Mouse (Mus musculus): ENCODE measurements around the gene Fam228a. TPM values are rescaled to one million over a fixed set of nuclear protein-coding genes. Genes with fewer than 3 reads are reported as not detected.

The Fam228a gene
- not detected in 2 replicates for polyA plus RNA-seq (2012)

DNA sequence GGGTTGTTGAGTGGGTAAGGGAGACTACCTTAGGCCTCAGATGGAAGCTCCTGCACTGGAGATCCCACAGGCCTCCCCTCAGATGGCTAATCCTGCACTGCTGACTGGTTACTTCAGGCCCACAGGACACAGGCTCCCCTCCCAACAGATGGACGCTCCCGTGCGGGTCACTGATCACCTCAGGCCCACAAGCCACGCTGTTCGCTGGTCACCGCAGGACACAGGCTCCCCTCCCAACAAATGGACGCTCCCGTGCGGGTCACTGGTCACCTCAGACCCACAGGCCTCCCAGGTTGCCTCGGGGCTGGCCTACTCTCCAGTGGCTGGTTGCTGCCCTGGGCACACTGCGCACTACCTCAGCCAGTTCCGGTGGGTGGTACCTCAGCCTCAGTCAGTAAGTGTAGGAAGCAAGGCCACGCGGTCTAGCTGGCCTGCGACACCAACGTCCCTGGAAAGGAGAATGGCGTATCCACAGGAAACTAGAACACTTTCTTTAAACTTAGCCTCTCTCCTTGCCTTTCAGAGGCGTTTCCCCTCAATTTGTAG lies at the start of gene Fam228a:
Gene Fam228a, minus strand, starts transcription at position 400 of the 546 bp plus-strand sequence.
- TF ChIP-seq GATA1 (IDR thresholded peaks at IDR 0.05; ENCODE audit: low read length) = no peak

DNA sequence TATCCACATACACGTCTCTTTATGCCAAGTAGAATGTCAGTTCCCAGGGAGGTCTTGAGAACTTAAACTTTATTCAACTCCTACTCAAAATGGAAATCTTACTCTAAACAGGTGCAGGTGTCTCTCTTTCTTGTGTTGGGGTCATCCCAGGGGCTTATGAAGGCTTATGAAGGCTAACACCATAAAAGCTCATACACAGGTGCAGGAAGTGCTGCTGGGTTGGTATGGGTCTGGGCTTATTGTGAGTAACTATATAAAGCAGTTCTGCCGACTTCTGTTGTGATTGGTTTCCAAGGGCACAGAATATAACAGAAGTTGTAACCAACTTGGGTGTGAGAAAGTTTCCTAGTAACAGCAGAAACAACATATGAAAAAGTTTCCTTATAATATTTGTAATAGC lies 46.2 kb upstream of the Fam228a start:
- no peak for TF ChIP-seq GATA1 (IDR thresholded peaks at IDR 0.05; ENCODE audit: low read length)

DNA sequence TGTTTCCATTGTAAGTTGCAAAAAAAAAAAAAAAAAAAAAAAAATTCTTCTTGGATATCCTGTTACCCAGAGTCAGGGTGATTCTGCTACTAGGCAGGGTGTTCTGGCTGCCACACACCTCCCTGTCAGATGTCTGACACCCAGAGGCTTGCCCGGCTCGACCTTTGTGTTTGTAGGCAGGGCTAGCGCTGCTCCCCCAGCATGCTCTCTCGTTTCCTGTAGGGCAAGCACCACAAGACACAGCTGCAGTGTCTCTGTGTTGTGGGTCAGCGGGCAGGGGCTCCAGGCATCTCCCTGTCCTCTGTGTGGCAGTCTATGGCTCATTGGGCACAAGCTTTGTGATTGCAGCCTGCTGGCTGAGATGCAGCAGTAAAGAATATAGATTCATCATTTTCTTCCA lies 45.4 kb upstream of the Fam228a start:
- no peak for TF ChIP-seq GATA1 (IDR thresholded peaks at IDR 0.05; ENCODE audit: low read length)

DNA sequence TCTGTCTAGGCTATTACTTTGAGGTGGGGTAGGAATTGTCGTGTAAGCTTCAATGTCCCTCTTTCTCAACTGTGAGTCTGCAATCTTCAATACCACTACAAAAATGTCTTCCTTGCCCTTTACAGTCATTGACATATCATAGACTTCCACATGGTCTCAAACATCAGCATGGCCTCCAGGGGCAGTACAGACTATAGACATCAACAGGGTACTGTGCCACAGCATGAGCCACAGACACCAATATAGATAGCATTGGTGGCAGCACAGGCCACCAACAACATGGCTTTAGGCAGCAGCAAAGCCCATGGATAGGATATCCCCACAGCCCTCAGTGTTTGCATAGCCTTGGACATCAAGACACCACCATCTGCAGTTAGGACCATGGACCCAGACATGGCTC lies 43.0 kb upstream of the Fam228a start:
- TF ChIP-seq GATA1 (IDR thresholded peaks at IDR 0.05; ENCODE audit: low read length) = no peak

DNA sequence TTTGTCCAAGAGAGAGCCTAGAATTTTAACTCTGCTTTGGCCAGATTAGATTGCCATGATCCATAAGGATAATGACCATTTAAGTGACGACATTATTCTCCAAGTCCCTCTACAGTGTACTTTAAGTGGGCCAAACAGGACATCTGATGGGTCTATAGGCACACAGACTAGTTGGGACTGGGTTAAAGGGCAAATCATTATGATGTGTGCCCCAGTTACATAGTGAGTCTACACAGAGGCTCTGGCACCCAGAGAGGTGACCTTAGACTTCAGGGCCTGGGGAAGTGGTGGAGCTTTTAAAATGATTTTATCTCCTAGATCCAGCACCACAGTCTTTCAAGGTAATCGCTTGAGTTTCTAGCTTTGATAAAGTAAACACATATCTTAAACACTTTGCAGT lies 42.0 kb upstream of the Fam228a start:
- no peak for TF ChIP-seq GATA1 (IDR thresholded peaks at IDR 0.05; ENCODE audit: low read length)

DNA sequence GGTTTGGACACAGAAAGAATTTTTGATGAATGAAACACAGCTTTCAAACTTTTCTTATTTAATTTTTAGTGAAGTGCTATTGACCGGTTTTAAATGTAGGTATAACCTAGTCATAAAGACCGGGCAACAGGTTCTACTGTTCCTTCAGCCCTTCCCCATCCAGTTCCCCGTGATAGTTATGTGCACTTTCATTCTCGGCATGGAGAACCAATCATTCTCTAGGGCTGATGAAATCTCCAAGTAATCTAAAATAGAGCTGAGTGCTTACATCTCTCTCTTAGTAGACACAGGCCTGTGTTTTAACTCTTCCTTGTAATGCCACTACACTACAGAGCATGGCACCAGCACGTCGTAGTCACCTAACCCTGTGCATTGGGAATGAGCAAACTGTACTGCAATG lies 39.5 kb upstream of the Fam228a start:
- no peak for TF ChIP-seq GATA1 (IDR thresholded peaks at IDR 0.05; ENCODE audit: low read length)

DNA sequence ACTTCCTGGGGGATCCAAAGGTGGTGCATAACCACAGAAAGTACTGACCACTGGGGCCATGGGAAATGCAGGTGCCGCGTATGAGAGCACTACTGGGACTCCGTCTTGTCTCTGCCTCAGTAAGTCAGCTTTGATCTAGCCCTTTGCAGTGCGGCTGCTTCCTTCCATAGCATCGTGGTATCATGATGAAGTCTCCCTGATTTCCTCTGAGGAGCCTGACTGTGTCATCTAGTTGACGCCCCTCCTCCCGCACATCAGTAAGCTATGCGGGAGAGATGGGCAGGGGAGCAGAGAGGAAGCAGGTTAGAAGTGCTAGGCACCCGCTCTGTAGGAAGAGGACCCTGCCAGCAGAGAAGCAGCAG lies 37.3 kb upstream of the Fam228a start:
- TF ChIP-seq GATA1 (IDR thresholded peaks at IDR 0.05; ENCODE audit: low read length) = peak; percentile 2

DNA sequence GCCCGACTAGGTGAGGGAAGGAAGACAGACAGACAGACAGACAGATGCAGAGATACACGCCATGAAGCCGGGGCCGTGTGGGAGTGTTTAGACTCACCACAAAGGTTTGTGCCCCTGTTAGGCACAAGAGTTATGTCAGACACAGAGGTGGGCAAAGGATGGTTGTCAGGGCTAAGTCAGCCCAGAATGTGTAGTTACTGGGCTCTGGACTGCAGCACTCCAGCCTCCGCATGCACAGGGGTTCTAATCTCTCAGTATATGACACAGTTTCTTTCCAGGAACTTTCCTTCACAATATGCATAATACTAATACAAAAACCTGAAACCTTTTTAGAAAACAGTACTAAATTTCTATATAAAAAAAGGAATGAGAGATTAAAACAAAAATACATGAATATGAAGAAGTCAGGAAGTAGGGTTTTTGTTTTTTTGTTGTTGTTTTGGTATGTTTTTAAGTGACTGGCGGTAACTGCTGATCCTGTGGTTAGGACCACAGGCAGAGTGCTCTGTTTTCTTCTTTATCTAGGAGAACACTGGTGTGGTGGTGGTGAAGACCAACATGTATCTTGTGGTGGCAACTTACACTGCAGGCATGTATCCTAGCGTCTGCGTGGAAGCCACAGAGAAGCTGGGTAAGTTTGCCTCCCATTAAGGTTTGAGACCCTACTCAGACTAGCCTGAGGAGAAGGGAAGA lies 36.8 kb upstream of the Fam228a start:
- TF ChIP-seq GATA1 (IDR thresholded peaks at IDR 0.05; ENCODE audit: low read length) = no peak

DNA sequence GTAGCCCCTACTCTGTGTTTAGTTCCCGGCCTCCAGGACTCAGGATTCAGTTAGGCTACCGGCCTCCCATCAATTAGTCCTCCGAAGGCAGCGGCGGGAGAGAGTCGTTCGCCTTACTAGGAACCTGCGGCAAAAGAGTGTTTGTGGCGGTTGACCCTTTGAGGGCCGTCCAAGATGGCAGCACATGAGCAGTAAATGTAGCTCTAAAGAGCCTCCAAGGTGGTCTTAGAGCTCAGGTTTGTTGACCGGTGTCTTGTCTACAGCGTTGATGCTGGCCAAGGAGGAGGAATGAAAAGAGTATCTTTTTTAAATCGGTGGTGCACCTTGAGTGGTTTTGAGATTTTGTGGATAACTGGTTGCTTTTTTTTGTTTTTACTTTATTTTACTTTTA lies 31.1 kb upstream of the Fam228a start:
- TF ChIP-seq GATA1 (IDR thresholded peaks at IDR 0.05; ENCODE audit: low read length) = no peak

DNA sequence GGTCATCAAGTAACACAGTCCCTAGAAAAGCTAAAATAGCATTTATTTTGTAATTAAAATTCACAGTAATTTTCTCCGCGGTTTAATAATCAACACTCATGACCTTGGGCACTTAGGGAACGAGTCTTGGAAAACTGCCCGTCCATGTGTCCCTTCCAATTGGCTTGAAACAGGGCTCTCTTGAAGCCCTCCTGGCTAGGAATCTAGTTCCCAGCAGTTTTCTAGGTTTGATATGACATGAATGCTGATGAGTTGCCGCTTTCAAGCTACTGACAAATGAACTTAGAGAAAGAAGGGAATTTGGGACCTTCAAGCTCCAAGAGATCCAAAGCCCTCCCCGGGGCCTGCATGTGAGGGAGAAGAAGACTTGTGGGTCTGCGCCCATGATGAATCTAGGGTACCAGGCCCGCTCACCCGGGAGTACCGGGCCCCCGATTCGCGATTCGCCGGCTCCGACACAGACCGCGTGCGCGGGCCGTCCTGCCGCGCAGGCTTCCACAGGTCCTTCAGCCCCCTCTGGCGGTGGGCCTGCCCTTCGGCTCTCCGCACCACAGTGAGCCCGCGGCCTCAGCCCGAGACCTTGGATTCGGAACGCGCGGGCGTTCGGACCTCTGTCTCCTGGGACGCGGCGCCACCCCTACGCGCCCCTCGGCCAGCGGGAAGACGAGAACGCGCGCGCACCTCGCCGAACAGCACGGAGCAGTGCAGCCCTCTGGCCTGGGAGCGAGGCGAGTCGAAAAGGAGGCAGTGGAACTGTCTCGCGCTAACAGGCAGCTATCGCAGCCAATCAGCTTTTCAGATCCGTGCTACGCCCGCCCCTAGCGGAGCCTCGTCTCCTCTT lies 30.5 kb upstream of the Fam228a start, which contains the start of the genes Pfn4 and Fam228b:
Gene Pfn4, plus strand, starts transcription at position 531 of the 841 bp plus-strand sequence.
Gene Fam228b, minus strand, starts transcription at position 776 of the 841 bp plus-strand sequence.
- TF ChIP-seq GATA1 (IDR thresholded peaks at IDR 0.05; ENCODE audit: low read length) = no peak

DNA sequence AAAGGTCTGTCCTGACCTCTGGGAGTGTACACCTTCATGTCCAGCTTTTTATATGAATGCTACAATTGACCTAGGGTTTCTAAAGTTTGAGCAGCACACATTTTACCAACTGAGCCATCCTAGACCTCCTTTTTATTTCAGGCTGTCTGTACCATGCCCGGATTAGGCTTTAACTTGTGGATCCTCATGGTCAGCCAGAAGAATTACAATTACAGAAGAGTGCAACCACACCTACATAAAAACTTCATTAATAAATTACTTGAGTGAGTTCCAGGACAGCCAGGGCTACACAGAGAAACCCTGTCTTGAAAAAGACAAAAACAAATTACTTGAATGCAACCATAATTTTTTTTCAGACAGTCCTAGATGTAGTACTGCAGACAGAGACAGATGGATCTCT lies 18.8 kb upstream of the Fam228a start:
- TF ChIP-seq GATA1 (IDR thresholded peaks at IDR 0.05; ENCODE audit: low read length) = no peak

DNA sequence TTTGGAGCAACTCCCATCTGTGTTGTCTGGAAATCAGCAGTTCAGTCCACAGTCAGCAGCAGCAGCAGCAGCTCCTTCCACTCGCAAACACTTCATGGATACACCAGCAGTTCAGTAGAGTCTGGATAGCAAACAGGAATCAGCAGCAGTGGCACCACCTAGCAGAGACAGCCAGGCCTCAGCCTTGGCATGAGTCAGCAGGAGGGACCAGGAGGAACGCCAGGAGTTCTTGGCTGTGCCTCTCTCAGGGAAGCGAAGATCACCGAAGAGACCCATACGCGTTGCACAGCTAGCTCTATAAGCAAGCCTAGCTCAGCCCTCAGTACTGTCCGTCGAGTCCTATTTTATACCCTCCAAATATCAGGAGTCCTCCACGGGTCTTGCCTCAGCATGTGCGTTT lies 6.3 kb upstream of the Fam228a start:
- TF ChIP-seq GATA1 (IDR thresholded peaks at IDR 0.05; ENCODE audit: low read length) = no peak

DNA sequence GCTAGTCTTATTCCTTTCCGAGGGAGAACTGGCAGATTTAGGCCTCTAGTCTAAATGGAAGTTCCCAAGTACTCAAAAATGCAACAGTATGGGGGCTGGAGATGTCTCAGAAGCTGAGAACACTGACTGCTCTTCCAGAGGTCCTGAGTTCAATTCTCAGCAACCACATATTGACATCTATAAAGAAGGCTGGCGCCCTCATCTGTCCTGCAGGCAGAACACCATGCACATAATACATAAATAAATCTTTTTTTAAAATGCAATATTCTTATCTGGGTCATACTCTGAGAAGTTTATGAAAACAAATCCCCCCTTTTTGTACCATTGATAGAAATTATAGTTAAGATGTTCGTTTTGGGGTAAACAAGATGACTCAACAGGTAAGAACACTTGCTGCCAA lies 4.0 kb upstream of the Fam228a start:
- no peak for TF ChIP-seq GATA1 (IDR thresholded peaks at IDR 0.05; ENCODE audit: low read length)

DNA sequence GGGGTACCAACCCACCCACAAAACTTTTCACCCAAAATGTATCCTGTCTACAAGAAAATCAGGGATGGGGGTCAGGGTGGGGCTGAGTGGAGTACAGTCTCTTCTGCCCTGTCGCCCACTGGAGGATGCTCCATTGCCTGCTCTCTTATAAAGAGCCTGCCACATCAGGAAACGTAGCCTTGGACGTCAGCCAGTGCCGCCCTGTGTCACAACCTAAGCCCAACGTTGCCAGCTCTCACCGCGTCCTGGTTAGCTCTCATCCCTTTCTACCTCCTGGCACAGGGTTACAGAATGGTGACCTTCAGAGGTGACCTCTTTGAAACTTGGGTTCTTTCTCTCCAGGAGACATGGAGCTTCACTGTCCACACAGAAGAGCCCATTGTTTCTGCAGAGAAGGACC lies 2.6 kb upstream of the Fam228a start:
- TF ChIP-seq GATA1 (IDR thresholded peaks at IDR 0.05; ENCODE audit: low read length) = no peak

DNA sequence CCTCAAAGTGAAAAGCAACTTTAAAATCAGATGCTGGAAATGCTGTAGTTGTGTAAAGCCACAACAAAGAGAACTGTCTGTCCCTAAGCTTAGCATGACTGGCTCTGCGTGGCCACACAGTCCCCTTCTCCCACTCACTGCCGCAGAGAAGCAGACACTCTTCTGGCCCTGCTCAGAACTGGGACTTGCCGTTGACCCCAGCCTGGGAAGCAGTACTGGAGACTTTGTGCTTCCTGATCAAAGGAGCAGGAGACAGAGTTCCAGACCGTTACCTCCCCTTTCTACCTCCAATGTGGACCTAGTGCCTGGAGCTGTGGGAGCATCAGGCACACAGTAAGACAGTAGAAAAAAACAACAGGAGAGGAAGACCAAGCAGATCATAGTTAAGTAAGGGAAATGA lies 5.9 kb downstream of the Fam228a start:
- TF ChIP-seq GATA1 (IDR thresholded peaks at IDR 0.05; ENCODE audit: low read length) = no peak

DNA sequence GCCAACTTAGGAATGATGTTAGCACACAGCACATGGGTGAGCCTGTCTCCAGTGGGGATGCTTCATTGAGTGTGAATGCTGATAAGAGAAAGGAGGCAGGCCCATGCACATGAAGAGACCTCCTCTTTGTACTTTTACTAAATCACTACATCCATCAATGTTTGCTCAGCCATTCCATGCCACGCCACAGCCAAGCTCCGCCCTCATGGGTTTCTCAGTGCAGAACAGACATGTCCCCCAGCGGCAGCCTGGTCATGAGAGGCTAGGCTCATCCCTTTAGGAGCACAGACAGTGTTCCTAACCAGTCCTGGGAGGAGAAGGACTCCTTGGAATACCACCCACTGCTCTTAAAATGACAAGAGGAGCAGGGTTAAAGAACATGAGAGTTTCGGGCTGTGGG lies 6.6 kb downstream of the Fam228a start:
- no peak for TF ChIP-seq GATA1 (IDR thresholded peaks at IDR 0.05; ENCODE audit: low read length)

DNA sequence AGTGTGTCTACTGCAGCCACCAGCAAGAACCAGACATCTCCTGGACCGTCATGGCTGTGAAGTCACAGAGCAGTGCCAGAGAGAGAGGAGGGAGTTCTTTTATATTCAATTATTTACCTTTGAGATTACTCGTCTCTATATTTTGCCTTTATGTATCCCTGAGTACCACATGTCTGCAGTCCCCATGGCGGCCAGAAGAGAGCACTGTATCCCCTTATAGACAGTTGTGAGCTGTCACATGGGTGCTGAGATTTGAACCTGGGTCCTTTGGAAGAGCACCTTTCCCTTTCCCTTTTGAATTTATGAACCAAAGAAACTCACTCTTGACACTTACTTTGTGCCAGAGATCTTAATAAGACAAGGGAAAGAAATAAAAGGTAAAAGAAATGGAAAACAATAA lies 9.1 kb downstream of the Fam228a start:
- TF ChIP-seq GATA1 (IDR thresholded peaks at IDR 0.05; ENCODE audit: low read length) = no peak

Measured in G1E-ER4 (cell line).